Mouse (Mus musculus): ENCODE results near the gene Cers1. TPM values are rescaled to one million over a fixed set of nuclear protein-coding genes. Genes with fewer than 3 reads are reported as not detected.

Gene Cers1
- polyA plus RNA-seq, 1 experiment from 2014 or later = 0.15 TPM

DNA sequence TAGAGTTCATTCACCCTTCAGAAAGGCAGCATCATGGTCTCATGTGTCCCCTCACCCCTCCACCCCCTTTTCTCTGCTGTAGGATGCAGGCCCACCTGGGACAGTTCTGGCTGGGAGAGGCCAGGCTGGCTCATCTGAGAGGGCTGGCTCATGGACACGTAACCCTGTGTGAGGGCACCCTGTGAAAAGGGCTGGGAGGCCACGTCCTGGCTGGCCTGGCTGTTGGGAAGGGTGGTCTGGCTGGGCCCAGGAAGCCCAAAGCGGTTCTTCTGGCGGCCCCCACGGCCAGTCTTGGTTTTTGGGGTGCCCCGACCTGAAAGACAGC is 17.3 kb downstream of the Cers1 start:
- WGBS (ENCODE audit: insufficient replicate concordance) = 94% methylated on average over 6 of the region's 6 CpGs
- ATAC-seq (ENCODE audit: low read depth) = no peak

GRCm38 (mm10) chr8:70338931-70339330 is 23.4 kb downstream of the Cers1 start:
- H3K9me3 ChIP-seq (replicated peaks) = no peaks in the 10 kb centered on the region
- no peak overlapping the region for H3K4me3 ChIP-seq (replicated peaks)
- 87% methylated on average over 7 of the region's 7 CpGs for WGBS (ENCODE audit: insufficient replicate concordance)

More for the DNA sequence above, 17.3 kb downstream of the Cers1 start:
- Histone ChIP-seq H3K9me3 (replicated peaks) (no peaks in the 10 kb centered on the region), H3K27ac (no peak overlapping the region), H3K27me3 (no peaks in the 10 kb centered on the region; the same call in 1 of the 2 replicates), H3K4me3 (replicated peaks) (no peak overlapping the region), H3K4me2 (no peak overlapping the region), H3K4me1 (replicated peaks) (peaks cover 44% of the 10 kb centered on the region), H3K36me3 (peaks cover 74% of the 10 kb centered on the region), H3K9ac (no peak overlapping the region)
- no peak for DNase-seq

DNA sequence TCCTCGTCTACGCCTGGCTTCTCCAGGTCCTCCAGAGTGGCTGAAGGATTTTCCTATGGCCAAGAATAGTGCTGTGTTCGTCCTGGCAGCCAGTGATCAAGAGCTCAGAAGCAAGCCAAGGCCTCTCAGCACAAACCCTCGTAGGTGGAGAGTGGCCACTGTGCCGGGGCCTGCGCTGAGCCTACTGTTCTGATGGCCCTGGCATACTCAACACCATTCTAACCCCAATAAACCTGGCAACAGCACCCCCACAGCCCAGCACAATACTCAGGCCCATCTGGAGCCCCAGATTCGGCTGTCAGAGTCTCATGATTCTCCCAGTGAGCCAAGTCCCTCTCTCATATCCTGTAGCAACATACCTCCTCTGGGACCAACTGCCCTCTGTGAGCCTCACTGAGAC is 25.1 kb downstream of the Cers1 start:
- Histone ChIP-seq H3K27me3 (no peaks in the 10 kb centered on the region), H3K4me3 (replicated peaks) (no peak overlapping the region), H3K4me2 (no peak overlapping the region), H3K9ac (no peak overlapping the region), H3K36me3 (peaks cover 94% of the 10 kb centered on the region), H3K4me1 (replicated peaks) (peaks cover 30% of the 10 kb centered on the region), H3K9me3 (replicated peaks) (no peaks in the 10 kb centered on the region), H3K27ac (no peak overlapping the region; the same call in 1 of the 2 replicates)
- ATAC-seq (ENCODE audit: low read depth) = no peak
- DNase-seq = no peak
- WGBS (ENCODE audit: insufficient replicate concordance) = 89% methylated on average over 7 of the region's 7 CpGs

More at GRCm38 (mm10) chr8:70338931-70339330, 23.4 kb downstream of the Cers1 start:
- no peak overlapping the region for H3K4me2 ChIP-seq
- no peak overlapping the region for H3K9ac ChIP-seq
- H3K4me1 ChIP-seq (replicated peaks) = peaks cover 12% of the 10 kb centered on the region
- DNase-seq (no peak), ATAC-seq (ENCODE audit: low read depth) (no peak)
- no peak overlapping the region for H3K27ac ChIP-seq
- H3K36me3 ChIP-seq = peaks cover 100% of the 10 kb centered on the region
- no peaks in the 10 kb centered on the region for H3K27me3 ChIP-seq

DNA sequence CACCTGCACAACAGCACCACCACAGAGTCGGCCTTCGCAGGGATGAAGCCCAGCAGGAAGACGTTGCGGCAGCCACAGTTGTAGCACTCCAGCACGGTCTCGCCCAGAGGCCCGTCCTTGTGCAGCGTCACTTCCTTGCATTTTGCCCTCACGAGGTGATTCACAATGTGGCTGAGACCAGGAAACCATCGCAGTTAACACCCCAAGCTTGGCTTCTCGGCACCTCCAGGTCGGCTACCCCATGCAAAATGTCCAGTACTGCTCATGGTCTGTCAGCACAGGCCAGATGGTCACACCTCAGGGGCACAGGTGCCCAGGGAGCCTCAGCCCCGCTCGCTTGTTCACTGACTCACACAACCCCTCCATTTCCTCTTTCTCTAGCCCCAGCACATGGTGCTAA is 26.4 kb downstream of the Cers1 start:
- H3K4me2 ChIP-seq = no peak overlapping the region
- no peak for ATAC-seq (ENCODE audit: low read depth)
- no peaks in the 10 kb centered on the region for H3K27me3 ChIP-seq
- WGBS (ENCODE audit: insufficient replicate concordance) = 86% methylated on average over 14 of the region's 14 CpGs
- no peak overlapping the region for H3K4me3 ChIP-seq (replicated peaks)
- peaks cover 43% of the 10 kb centered on the region for H3K4me1 ChIP-seq (replicated peaks)
- DNase-seq = no peak
- no peaks in the 10 kb centered on the region for H3K9me3 ChIP-seq (replicated peaks)
- H3K9ac ChIP-seq = no peak overlapping the region
- peaks cover 93% of the 10 kb centered on the region for H3K36me3 ChIP-seq
- H3K27ac ChIP-seq = no peak overlapping the region

DNA sequence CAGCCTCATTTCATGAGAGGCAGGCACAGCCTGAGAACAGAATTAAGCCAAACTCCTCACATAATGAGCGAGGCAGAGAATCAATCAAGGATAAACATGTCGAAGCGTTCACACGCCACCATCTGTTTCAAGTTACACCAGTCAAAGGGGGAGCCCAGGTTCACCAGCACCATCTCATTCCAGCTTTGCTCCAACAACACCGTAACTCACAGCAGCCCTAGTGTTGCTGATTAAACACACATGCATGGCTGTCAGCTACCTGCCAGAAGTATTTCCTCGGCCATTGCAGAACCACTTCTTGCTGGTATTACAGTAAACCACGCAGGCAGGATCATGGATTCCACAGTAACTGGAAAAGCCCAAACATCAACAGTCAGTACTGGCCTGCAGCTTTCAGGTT is 27.5 kb downstream of the Cers1 start:
- H3K4me2 ChIP-seq = no peak overlapping the region
- peaks cover 54% of the 10 kb centered on the region for H3K4me1 ChIP-seq (replicated peaks)
- H3K9me3 ChIP-seq (replicated peaks) = no peaks in the 10 kb centered on the region
- no peak for DNase-seq
- H3K27me3 ChIP-seq = no peaks in the 10 kb centered on the region
- H3K36me3 ChIP-seq = peaks cover 93% of the 10 kb centered on the region
- no peak overlapping the region for H3K27ac ChIP-seq
- 86% methylated on average over 7 of the region's 7 CpGs for WGBS (ENCODE audit: insufficient replicate concordance)
- no peak overlapping the region for H3K9ac ChIP-seq
- no peak overlapping the region for H3K4me3 ChIP-seq (replicated peaks)
- ATAC-seq (ENCODE audit: low read depth) = no peak

GRCm38 (mm10) chr8:70343696-70344095 is 28.1 kb downstream of the Cers1 start:
- H3K36me3 ChIP-seq = peaks cover 93% of the 10 kb centered on the region
- ATAC-seq (ENCODE audit: low read depth) = peak; percentile 33; the same call in 1 of the 2 replicates
- 67% methylated on average over 6 of the region's 6 CpGs for WGBS (ENCODE audit: insufficient replicate concordance)
- H3K9me3 ChIP-seq (replicated peaks) = no peaks in the 10 kb centered on the region
- H3K4me1 ChIP-seq (replicated peaks) = peaks cover 60% of the 10 kb centered on the region
- no peaks in the 10 kb centered on the region for H3K27me3 ChIP-seq
- no peak overlapping the region for H3K4me2 ChIP-seq
- H3K4me3 ChIP-seq (replicated peaks) = no peak overlapping the region
- no peak overlapping the region for H3K9ac ChIP-seq
- peak overlapping the region; percentile 40; the same call in 1 of the 2 replicates for H3K27ac ChIP-seq
- no peak for DNase-seq

GRCm38 (mm10) chr8:70344279-70344678 is 28.7 kb downstream of the Cers1 start:
- H3K4me3 ChIP-seq (replicated peaks) = no peak overlapping the region
- no peaks in the 10 kb centered on the region for H3K9me3 ChIP-seq (replicated peaks)
- H3K27ac ChIP-seq = peak overlapping the region; percentile 40
- WGBS (ENCODE audit: insufficient replicate concordance) = 73% methylated on average over 2 of the region's 2 CpGs
- H3K9ac ChIP-seq = no peak overlapping the region
- peaks cover 93% of the 10 kb centered on the region for H3K36me3 ChIP-seq
- H3K27me3 ChIP-seq = no peaks in the 10 kb centered on the region
- DNase-seq (no peak), ATAC-seq (ENCODE audit: low read depth) (no peak; the same call in 1 of the 2 replicates)
- peaks cover 66% of the 10 kb centered on the region for H3K4me1 ChIP-seq (replicated peaks)
- H3K4me2 ChIP-seq = no peak overlapping the region

- Histone ChIP-seq H3K4me3 (replicated peaks) (no peak overlapping the region), H3K36me3 (peaks cover 81% of the 10 kb centered on the region), H3K27ac (no peak overlapping the region; the same call in 1 of the 2 replicates), H3K4me2 (no peak overlapping the region), H3K9me3 (replicated peaks) (no peaks in the 10 kb centered on the region), H3K9ac (peak overlapping the region; percentile 36; the same call in 1 of the 2 replicates), H3K27me3 (no peaks in the 10 kb centered on the region), H3K4me1 (replicated peaks) (peaks cover 90% of the 10 kb centered on the region)
- no peak for DNase-seq
- ATAC-seq (ENCODE audit: low read depth) = no peak
- WGBS (ENCODE audit: insufficient replicate concordance) = 76% methylated on average over 4 of the region's 4 CpGs
These were observed 31.9 kb downstream of the Cers1 start for GRCm38 (mm10) chr8:70347443-70347842.

GRCm38 (mm10) chr8:70347860-70348420 is 32.4 kb downstream of the Cers1 start:
- Histone ChIP-seq H3K27ac (peak overlapping the region; percentile 26), H3K27me3 (no peaks in the 10 kb centered on the region), H3K36me3 (peaks cover 76% of the 10 kb centered on the region), H3K4me2 (peak overlapping the region; percentile 32; the same call in 1 of the 2 replicates), H3K4me1 (replicated peaks) (peaks cover 90% of the 10 kb centered on the region), H3K4me3 (replicated peaks) (no peak overlapping the region), H3K9ac (peak overlapping the region; percentile 36; the same call in 1 of the 2 replicates), H3K9me3 (replicated peaks) (no peaks in the 10 kb centered on the region)
- DNase-seq (no peak), ATAC-seq (ENCODE audit: low read depth) (no peak)
- 57% methylated on average over 1 of the region's 1 CpGs for WGBS (ENCODE audit: insufficient replicate concordance)

- Histone ChIP-seq H3K9ac (peak overlapping the region; percentile 99), H3K36me3 (peaks cover 50% of the 10 kb centered on the region), H3K4me1 (replicated peaks) (peaks cover 88% of the 10 kb centered on the region), H3K27me3 (no peaks in the 10 kb centered on the region), H3K4me3 (replicated peaks) (peak overlapping the region; percentile 90), H3K27ac (peak overlapping the region; percentile 97), H3K9me3 (replicated peaks) (no peaks in the 10 kb centered on the region), H3K4me2 (peak overlapping the region; percentile 89)
- DNase-seq = no peak
- WGBS (ENCODE audit: insufficient replicate concordance) = 32% methylated on average over 15 of the region's 15 CpGs
- ATAC-seq (ENCODE audit: low read depth) = no peak
These were observed 35.7 kb downstream of the Cers1 start for GRCm38 (mm10) chr8:70351035-70351999.

DNA sequence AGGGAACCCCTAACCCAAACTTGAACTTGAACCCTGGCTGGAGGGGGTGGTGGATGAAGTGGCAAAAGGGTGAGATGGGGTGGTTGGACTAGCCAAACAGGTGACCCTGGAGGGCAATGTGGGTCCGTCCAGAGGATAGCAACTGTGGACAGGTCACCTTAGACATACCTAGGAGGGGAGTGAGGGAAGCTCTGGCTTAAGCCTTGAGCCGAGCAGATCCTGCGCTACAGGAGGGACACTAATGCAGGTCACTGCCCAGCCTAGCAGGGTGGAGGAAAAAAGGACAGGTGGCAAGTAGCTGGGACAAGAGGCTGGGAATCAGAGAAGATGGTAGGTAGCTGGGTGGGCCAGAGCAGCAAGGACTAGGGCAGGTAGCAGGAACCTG is 36.4 kb downstream of the Cers1 start:
- peaks cover 88% of the 10 kb centered on the region for H3K4me1 ChIP-seq (replicated peaks)
- WGBS (ENCODE audit: insufficient replicate concordance) = 16% methylated on average over 3 of the region's 3 CpGs
- peak overlapping the region; percentile 90 for H3K4me3 ChIP-seq (replicated peaks)
- H3K36me3 ChIP-seq = peaks cover 43% of the 10 kb centered on the region
- H3K9ac ChIP-seq = peak overlapping the region; percentile 99
- H3K4me2 ChIP-seq = peak overlapping the region; percentile 89
- ATAC-seq (ENCODE audit: low read depth) (no peak), DNase-seq (no peak)
- no peaks in the 10 kb centered on the region for H3K9me3 ChIP-seq (replicated peaks)
- peak overlapping the region; percentile 97 for H3K27ac ChIP-seq
- H3K27me3 ChIP-seq = no peaks in the 10 kb centered on the region
